Mouse (Mus musculus) yolk sac, embryonic 10.5 days (tissue): ENCODE results near the gene Prune1.
"Not testable (repeated sequence)": the region's sequence is repeated elsewhere in the genome, so short reads cannot be mapped to it uniquely, and the experiment has no call there.

ENCODE experiments used
- DNase-seq: peaks from one replicate; pipeline ENCODE4 v3.0.0-alpha.2; 2017; ENCODE audit warnings: low spot score

Prune1 gene

GRCm38 (mm10) chr3:95235386-95236301 is 46.2 kb downstream of the Prune1 start:
- DNase-seq: no peak

GRCm38 (mm10) chr3:95233303-95233980 is 48.4 kb downstream of the Prune1 start:
- no peak for DNase-seq

GRCm38 (mm10) chr3:95232771-95233170 is 49.1 kb downstream of the Prune1 start:
- peak; percentile 52 for DNase-seq

- DNase-seq: no peak
Observed at GRCm38 (mm10) chr3:95231298-95232221, 50.3 kb downstream of the Prune1 start, which contains the start of gene Mllt11. Gene Mllt11 (minus strand): TSS chr3:95232171.

- DNase-seq: no peak
Observed at GRCm38 (mm10) chr3:95230495-95231297, 51.2 kb downstream of the Prune1 start.

- peak; percentile 66 for DNase-seq
Observed at GRCm38 (mm10) chr3:95229781-95230494, 51.9 kb downstream of the Prune1 start.

- DNase-seq: peak; percentile 45
Observed at GRCm38 (mm10) chr3:95228894-95229780, 52.7 kb downstream of the Prune1 start.

- peak; percentile 89 for DNase-seq
Observed at GRCm38 (mm10) chr3:95228148-95228893, 53.6 kb downstream of the Prune1 start, which contains the start of gene Cdc42se1. Gene Cdc42se1 (plus strand): TSS chr3:95228732.

GRCm38 (mm10) chr3:95227214-95227613 is 54.7 kb downstream of the Prune1 start:
- no peak for DNase-seq

GRCm38 (mm10) chr3:95224295-95224694 is 57.6 kb downstream of the Prune1 start:
- peak; percentile 69 for DNase-seq

- DNase-seq: no peak
Observed at GRCm38 (mm10) chr3:95223041-95223440, 58.8 kb downstream of the Prune1 start.

- peak; percentile 64 for DNase-seq
Observed at GRCm38 (mm10) chr3:95218466-95219137, 63.3 kb downstream of the Prune1 start.

GRCm38 (mm10) chr3:95217255-95218134 is 64.4 kb downstream of the Prune1 start, which contains the start of gene Gabpb2:
Gene Gabpb2 (minus strand): TSS chr3:95217916.
- DNase-seq: peak; percentile 95

GRCm38 (mm10) chr3:95216655-95217254 is 65.1 kb downstream of the Prune1 start:
- no peak for DNase-seq

- peak; percentile 40 for DNase-seq
Observed at GRCm38 (mm10) chr3:95213609-95213975, 68.3 kb downstream of the Prune1 start.

GRCm38 (mm10) chr3:95212889-95213608 is 68.8 kb downstream of the Prune1 start:
- DNase-seq: not testable (repeated sequence)
